Mouse (Mus musculus): ENCODE measurements at regions not wholly inside any gene's neighbourhood (a gene's known extent, or its start where the extent isn't known, plus 50 kb on each side); places are given as distances from the start of the nearest gene placed in this dataset.

GRCm38 (mm10) chr3:136450986-136451774 lies 125.3 kb upstream of the Bank1 start:
- intact Hi-C loops (cut with DNase I) = no loop called here
- DNase-seq (ENCODE audit: extremely low spot score in 1 of 2, low spot score in 2 of 2) = no peak

DNA sequence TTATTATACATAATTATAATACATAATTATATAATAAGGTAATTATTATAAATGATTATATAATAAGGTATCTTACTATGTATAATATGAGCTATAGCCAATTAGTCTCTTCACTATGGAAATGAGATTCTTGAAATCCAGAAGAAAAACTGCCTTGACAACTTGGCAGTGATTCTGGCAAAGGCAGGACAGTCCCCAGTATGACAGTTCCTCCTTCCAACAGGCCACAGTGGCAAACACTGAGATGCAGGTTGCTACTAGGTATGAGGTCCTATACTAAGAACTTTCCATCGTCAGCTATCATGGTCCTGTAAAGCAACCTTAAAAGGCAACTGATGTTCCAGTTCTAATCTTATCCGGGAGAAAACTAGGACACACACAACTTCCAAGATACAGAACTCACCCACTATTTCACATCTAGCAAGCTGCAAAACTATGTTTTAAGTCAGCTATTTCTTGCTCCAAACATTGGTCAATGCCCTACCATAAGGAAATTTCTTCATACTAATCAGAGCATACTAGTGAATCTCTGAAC lies 124.6 kb upstream of the Bank1 start:
- intact Hi-C loops (cut with DNase I) = no loop called here
- DNase-seq (ENCODE audit: extremely low spot score in 1 of 2, low spot score in 2 of 2) = no peak

- DNase-seq (ENCODE audit: extremely low spot score in 1 of 2, low spot score in 2 of 2) = no peak
Observed at GRCm38 (mm10) chr3:136449364-136449763, 123.5 kb upstream of the Bank1 start.

DNA sequence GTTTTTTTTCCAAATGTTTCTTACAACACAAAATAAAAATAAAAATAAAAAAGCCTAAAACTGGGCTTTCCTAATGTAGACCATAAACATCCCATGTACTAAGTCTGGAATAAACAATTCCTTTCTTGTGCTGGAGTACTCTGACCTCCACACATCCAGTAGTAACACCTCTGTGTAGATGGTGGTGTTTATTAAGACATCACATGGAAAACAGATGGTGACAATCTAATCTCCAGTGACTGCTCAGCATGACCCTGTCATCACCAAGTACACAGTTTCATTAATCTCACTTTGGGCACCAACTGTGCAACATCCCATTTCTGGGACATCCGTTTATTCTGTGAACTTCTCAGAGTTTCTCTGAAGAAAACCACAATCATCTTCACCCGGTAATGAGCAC lies 118.7 kb upstream of the Bank1 start:
- intact Hi-C loops (cut with DNase I) = no loop called here
- no peak for DNase-seq (ENCODE audit: extremely low spot score in 1 of 2, low spot score in 2 of 2)

More at GRCm38 (mm10) chr3:136449364-136449763, 123.5 kb upstream of the Bank1 start:
- intact Hi-C loops (cut with DNase I) = no loop called here

GRCm38 (mm10) chr3:136442099-136442498 lies 116.2 kb upstream of the Bank1 start:
- intact Hi-C loops (cut with DNase I) = no loop called here

GRCm38 (mm10) chr3:136439907-136440645 lies 114.2 kb upstream of the Bank1 start:
- intact Hi-C loops (cut with DNase I) = no loop called here
- no peak for DNase-seq (ENCODE audit: extremely low spot score in 1 of 2, low spot score in 2 of 2)

More at GRCm38 (mm10) chr3:136442099-136442498, 116.2 kb upstream of the Bank1 start:
- no peak for DNase-seq (ENCODE audit: extremely low spot score in 1 of 2, low spot score in 2 of 2)

GRCm38 (mm10) chr3:136439350-136439749 lies 113.5 kb upstream of the Bank1 start:
- intact Hi-C loops (cut with DNase I) = no loop called here
- no peak for DNase-seq (ENCODE audit: extremely low spot score in 1 of 2, low spot score in 2 of 2)

DNA sequence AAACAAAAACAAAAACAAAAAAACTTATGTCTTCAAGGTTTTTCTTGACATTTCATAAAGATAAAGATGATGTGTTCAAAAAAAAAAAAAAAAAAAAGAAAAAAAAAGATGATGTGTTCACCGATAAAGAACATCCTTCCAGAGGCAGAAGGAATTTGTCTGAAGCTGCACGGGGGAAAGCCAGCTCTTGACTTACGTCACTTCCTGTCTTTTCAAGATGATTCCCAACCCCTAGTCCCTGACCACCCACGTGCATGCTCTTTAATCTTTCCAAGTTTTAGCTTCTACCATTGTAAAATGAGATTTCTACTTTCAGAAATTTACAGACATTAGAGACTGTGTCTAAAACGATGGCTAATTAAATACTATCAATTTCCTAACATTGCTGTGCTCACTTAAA lies 108.5 kb upstream of the Bank1 start:
- no peak for DNase-seq (ENCODE audit: extremely low spot score in 1 of 2, low spot score in 2 of 2)
- intact Hi-C loops (cut with DNase I) = no loop called here

GRCm38 (mm10) chr3:136432072-136432471 lies 106.2 kb upstream of the Bank1 start:
- no peak for DNase-seq (ENCODE audit: extremely low spot score in 1 of 2, low spot score in 2 of 2)
- intact Hi-C loops (cut with DNase I) = no loop called here

GRCm38 (mm10) chr3:136427427-136427826 lies 101.6 kb upstream of the Bank1 start:
- intact Hi-C loops (cut with DNase I) = no loop called here

DNA sequence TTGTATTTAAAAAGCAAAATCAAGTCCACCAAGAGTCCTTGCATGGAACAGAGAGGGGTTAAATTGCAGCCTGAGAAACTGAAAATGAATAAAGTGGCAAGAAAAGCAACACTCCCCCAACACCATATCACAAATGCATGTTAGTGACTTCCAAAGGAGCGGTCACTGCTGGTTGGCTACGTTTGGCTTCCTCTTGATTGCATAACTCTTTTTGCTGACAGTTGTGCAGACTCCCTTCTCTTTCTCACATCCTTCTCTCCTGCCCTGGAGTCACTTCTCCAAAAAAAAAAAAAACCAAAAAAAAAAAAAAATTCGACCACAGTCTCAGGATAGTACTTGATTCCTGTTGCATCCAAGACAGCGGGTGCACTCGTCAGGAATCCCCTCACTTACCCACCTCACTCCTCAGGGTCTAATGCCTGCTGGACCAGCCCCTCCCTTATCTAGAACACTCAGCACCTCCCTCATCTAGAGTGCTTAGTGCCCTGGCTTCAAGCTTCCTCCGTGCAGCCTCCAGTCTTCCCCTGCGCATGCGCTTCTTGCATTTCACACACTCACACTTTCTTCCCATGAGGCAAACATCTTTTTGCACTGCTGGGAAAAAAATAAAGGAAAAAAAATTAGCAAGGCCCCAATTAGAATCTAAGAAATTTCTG lies 100.8 kb upstream of the Bank1 start:
- intact Hi-C loops (cut with DNase I) = no loop called here
- DNase-seq (ENCODE audit: extremely low spot score in 1 of 2, low spot score in 2 of 2) = no peak

More at GRCm38 (mm10) chr3:136427427-136427826, 101.6 kb upstream of the Bank1 start:
- DNase-seq (ENCODE audit: extremely low spot score in 1 of 2, low spot score in 2 of 2) = no peak

GRCm38 (mm10) chr3:136421969-136422614 lies 96.2 kb upstream of the Bank1 start:
- no peak for DNase-seq (ENCODE audit: extremely low spot score in 1 of 2, low spot score in 2 of 2)
- intact Hi-C loops (cut with DNase I) = no loop called here

GRCm38 (mm10) chr3:136405606-136406005 lies 79.7 kb upstream of the Bank1 start:
- DNase-seq (ENCODE audit: extremely low spot score in 1 of 2, low spot score in 2 of 2) = no peak
- intact Hi-C loops (cut with DNase I) = no loop called here

GRCm38 (mm10) chr3:136383282-136383681 lies 57.4 kb upstream of the Bank1 start:
- intact Hi-C loops (cut with DNase I) = no loop called here
- DNase-seq (ENCODE audit: extremely low spot score in 1 of 2, low spot score in 2 of 2) = no peak

DNA sequence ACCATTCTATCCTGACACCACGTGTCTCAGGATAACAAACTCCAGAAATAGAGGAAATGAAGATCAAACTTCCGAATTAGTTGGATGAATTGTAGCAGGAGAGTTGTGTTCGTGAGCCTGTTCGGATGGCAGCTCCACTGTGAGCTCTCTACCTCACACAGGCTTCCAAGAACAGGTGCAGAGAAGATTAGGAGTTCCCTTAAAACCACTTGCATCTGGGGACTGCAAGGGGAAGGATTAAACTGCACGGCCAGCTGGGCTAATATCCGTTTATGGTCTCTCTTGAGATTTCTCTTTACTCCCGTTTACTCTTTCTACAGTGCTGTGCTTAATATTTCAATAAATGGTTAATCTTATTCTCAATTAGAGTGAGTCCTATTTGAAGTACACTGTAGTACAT lies 54.8 kb upstream of the Bank1 start:
- intact Hi-C loops (cut with DNase I) = no loop called here
- DNase-seq (ENCODE audit: extremely low spot score in 1 of 2, low spot score in 2 of 2) = no peak

DNA sequence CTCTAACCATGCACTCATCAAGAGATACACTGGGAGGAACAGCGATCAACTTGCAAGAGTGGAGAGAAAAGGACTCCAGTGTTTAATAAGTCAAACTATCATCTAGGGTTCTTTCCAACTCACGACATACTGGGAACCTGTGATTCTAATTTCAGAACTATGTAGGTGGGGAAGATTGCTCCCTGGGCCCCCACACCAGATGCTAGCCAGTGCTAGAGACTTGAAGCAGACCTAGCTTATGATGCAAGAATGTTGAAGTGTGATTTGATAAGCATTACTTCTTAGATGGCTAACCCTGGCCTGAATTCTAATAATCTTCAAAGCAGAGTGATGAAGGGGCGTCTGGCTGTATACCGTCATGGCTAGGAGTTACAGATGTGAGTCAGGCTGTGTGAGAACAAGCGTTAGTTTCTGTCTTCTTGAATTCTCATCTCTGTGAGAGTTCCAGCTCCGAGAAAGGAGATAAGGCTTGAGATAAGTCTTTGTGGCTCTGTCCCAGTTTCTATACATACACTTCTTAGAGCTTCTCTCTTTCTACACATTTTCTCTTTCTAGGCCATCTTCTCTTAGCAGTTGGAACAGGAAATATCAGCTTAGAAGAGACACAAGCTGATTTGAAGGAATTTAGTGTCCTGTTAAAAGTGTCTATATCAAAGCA lies 54.0 kb upstream of the Bank1 start:
- intact Hi-C loops (cut with DNase I) = no loop called here
- DNase-seq (ENCODE audit: extremely low spot score in 1 of 2, low spot score in 2 of 2) = no peak

- intact Hi-C loops (cut with DNase I) = no loop called here
- no peak for DNase-seq (ENCODE audit: extremely low spot score in 1 of 2, low spot score in 2 of 2)
Observed at GRCm38 (mm10) chr3:136376893-136377292, 51.0 kb upstream of the Bank1 start.

All from left cerebral cortex, postnatal 10 days (tissue).